Mouse (Mus musculus): Measurements from ENCODE around the gene Arl10. TPM values are rescaled to one million over a fixed set of nuclear protein-coding genes. Genes with fewer than 3 reads are reported as not detected.
"Not testable (repeated sequence)": the region's sequence is repeated elsewhere in the genome, so short reads cannot be mapped to it uniquely, and the experiment has no call there.

Arl10 gene
- total and polyA plus RNA-seq, 3 experiments = 35.4 to 62.5 (median 61.7) TPM

GRCm38 (mm10) chr13:54582126-54582525 lies 7.3 kb downstream of the Arl10 start:
- peak; percentile 71 for DNase-seq

DNA sequence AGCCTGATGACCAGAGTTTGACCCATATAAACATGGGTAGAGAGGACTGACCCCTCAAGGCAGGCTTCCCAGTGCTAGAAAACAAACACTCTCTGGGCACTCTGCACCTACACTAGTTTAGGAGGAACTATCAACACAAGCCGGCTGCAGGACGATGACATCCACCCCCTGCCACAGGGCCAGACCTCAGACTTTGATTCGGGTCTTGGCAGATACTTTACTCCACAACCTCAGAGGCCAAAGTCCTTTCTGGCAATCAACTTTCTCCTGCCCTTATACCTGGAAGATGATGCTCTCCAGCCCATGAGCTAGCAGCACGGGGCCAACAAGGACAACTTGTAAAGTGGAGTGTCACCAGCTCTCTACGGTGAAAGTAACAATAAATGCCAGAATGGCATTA lies 8.0 kb downstream of the Arl10 start:
- no peak for DNase-seq

DNA sequence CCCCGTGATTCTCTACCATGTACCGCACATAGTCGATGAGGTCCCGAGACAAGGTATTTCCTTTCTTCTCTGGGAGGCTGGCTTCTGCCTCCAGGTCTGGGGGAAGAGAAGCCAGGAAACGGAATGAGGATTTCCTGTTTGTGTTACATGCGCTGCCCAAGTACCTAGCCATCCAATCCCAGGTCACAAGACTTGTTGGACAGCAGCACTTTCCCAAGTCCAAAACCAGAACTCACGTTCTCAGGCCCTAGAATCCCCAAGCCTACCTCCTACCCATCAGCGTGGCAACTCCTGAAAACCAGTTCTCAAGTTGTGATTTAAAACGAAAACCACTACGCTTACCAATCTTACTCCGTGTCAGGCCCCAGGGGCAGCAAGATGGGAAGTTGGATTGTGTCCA lies 11.0 kb downstream of the Arl10 start:
- DNase-seq = no peak

- no peak for DNase-seq
Measured at GRCm38 (mm10) chr13:54589414-54589995, 14.7 kb downstream of the Arl10 start.

- DNase-seq = peak; percentile 98
Measured at GRCm38 (mm10) chr13:54589996-54590951, 15.5 kb downstream of the Arl10 start, which contains the start of the genes Nop16 and Higd2a. Nop16 (minus strand) TSS chr13:54590090. Higd2a (plus strand) TSS chr13:54590207.

DNA sequence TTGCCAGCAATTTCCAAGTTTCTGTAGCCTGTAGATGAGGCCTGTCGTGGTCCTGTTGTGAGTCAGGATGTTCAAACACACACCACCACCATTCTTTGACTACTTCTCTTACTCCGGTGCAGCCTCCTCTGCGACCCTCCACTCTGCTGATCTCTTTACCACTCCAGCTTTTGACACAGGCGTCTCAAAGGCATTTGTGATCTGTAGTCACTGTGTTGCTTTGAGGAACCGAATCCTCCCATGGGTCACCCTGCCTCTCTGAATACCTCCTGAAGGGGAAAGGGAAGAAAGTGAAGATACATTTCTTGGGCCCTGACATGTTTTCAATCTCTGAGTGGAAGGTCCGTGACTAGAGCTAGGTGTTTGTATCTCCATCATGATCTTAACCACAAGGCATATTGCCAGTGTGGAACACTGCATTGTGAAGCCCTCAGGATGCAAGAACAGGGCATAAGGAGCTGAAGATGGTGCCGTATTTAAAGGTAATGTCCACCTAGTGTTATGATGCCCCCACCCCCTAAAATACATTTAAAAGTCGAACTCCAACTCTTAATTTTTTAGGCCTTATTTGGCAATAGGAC lies 17.1 kb downstream of the Arl10 start:
- no peak for DNase-seq

DNA sequence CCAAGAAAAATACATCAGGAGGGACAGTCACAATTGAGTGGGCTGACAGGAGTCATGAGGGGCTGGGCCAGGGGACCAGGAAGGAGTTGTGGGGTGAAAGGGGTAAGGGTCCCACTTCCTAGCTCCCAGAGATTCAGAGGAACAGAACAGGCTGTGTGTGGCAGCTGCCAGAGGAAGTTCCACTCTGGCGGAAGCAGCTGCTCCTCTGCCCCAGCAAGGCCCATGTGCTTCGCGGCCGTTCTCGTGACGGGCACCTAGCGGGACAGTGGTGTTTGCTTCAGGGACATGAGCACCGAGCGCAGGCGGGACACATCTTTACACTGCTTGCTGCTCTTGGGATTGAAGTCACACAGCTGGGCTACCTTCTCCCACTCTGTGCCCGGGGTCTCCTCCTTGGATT lies 18.8 kb downstream of the Arl10 start:
- DNase-seq = no peak

DNA sequence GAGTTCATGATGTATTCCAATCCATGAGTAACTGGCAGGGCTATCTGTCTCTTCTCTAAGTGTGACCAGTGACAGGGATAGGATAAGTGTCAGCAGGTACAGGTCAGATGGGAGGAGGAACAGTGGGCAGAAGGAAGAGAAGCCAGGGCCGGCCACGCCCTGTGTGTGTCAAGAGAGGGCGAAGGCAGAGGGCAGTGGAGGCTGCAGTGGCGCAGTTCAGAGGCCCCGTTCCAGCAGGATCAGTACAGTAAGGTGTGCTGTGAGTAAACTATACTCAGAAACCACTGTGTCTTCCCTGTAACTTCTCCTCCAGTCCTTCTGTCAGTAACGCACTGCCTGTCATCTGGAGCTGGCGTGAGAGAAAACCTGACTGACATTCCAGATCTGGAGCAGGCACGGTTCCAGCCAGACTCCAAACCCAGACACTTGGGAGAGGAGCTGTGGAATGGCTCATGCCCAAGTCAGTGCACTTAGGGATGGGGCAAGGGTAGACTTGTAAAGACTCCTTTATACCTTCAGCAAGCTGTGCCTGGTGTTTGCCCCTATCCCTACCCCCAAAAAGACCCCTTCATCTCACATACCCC lies 21.4 kb downstream of the Arl10 start:
- no peak for DNase-seq

DNA sequence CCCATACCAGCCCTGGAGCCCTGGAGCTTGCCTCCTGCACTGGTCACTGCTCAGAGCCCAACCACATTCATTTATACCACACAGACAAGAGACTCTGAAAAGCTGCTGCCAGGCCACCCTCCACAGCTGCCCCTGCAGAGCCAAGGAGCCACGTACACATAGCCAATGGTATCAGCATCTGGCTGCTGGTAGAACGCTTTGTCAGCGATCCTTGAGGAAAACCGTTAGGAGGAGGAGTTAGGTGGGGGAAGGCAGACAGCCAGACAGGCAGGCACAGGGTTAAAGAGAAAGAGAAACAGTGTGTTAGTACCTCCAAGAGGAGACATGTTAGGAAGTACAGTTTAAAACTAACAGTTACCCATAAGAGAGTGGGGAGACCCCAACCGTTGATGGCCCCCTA lies 22.1 kb downstream of the Arl10 start:
- DNase-seq = no peak

GRCm38 (mm10) chr13:54598622-54599143 lies 23.9 kb downstream of the Arl10 start:
- no peak for DNase-seq

DNA sequence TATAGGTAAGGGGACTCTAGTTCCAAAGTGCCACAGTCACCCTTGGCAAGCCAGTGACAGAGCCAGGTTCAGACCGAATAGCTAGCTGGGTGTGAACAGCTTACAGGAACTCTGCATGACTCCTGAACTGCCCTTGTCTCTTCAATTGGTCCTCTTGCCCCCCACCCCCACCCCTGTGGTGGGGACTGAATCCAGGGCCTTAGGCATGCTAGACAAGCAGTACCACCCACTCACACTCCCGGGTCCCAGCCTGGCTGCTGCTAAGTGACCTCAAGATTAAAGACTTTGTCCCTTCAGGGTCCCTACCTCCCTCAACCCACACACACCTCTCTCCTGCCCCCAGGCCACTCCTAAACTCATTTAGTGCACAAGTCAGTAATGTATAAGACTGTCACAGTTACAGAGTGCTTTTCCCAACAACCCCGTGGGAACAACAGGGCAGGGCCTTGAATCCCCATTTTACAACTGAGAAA lies 27.9 kb downstream of the Arl10 start:
- DNase-seq = no peak

GRCm38 (mm10) chr13:54603501-54603900 lies 28.7 kb downstream of the Arl10 start:
- no peak for DNase-seq

DNA sequence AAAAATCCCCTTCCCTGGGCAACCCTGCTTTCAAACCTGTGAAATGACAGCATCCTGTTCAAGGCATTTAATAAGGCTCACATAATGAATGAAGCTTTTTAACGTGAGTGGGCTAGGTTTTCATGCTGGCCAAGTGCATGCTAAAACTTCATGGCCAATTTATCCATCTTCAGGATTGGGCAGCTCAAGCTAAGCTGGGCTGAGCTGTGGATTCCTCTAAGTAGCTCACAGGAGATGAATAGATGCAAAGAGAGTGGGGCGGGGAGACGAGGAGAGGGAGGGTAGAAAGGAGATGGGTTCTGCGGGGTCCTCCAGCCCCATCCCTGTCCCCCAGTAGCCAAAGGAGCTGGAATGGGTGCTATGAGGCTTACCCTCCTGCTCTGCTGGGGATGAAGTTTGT lies 29.4 kb downstream of the Arl10 start:
- DNase-seq = no peak

DNA sequence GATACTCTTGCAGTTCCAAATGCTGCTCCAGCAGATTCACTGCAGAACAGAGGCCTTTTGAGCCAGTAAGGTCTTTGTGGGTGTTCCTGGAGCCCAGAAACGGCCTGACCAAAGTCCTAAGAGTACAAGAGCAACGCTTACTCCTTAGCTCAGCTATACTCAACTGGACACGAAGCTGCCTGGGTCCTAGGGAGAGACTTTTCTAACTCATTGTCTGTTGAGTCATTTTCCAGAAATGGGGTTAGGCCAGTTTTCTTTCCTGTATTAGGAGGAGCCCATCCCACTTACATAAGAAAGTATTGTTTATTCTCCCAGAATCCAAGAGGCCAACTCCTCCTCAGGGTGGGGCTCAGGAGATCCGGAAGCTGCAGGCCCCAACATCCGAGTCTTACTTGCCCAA lies 30.6 kb downstream of the Arl10 start:
- DNase-seq = no peak

GRCm38 (mm10) chr13:54607204-54607603 lies 32.4 kb downstream of the Arl10 start:
- DNase-seq = no peak

- no peak for DNase-seq
Measured at GRCm38 (mm10) chr13:54608002-54608401, 33.2 kb downstream of the Arl10 start.

DNA sequence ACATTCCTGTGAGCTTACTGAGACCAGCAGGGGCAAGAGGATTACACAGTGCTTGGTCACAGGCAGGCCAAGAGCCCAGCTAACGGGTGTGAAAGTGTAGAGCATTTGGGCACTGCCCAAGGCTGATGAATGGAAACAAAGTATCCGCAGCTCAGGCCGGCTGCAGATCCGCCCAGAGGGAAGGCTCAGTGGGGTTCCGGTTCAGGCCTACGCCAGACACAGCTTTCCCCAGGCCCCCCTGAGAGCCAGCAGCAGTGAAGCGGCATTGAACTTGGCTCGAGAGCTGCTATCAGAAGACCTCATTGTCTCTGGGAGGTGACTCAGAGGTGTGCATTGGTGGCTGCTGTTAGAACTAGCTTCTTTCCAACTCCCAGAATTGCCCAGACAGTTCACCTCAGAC lies 33.9 kb downstream of the Arl10 start:
- DNase-seq = peak; percentile 32

GRCm38 (mm10) chr13:54609301-54609700 lies 34.5 kb downstream of the Arl10 start:
- DNase-seq = no peak

DNA sequence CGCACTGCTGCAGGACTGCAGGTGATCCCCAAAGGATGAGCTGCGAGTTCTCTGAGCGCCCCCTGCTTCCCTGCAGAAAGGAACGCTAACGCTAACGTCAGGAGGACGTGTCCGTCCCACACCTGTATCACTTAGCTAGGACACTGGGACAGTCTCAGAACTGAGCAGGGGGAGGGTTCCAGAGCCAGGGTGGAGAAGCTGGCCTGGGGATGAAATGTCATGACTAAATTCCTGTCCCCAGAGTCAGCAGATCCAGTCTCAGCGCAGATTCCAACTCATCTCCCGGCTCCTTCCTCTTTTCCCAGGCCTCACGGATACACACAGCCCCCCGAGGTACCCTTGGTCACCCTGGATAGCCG lies 35.8 kb downstream of the Arl10 start:
- no peak for DNase-seq

DNA sequence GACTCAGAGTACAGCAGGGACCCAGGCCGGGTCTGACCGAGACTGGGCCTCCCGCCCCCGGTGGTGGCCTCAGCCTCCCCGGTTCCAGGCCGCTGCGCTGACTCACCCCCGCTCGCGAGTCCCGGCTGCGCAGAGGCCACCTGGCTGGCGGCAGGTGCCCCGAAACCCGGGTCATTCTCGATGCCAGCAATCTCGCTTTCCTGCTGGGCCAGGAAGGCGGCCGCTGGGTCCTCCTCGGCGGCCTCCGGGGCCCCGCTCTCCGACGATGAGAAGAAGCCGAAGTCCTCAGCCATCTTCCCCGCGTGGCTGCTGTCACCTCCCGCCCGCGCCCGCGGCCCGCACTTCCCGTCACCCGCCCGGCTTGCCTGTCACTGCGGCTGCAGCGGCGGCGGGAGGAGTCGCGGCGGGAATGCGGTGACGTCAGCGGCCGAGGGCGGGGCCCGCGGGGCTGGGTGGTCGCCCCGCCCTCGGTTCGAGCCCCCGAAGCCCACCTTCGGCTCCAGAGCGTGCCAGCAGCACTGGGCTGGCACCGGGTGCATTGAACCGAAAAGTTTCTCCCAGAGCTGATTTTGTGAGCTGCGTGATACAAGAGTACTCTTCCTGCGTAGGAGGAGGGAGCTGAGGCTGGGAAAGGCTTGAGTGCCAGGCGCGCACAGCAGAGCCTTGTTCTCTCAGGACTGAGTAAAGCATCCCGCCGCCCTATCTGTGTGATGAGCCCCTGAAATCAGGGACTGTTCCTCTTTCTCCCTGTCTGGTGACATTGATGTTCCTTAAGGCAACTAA lies 36.3 kb downstream of the Arl10 start, which contains the start of gene Cltb:
Cltb (minus strand) TSS at position 373 of the 783 bp plus-strand sequence.
- DNase-seq = peak; percentile 94

GRCm38 (mm10) chr13:54613141-54613540 lies 38.3 kb downstream of the Arl10 start:
- DNase-seq = not testable (repeated sequence)
